Mouse (Mus musculus) ZHBTc4 (cell line): ENCODE results near the gene Acss3.

Experiments
- DNase-seq: peaks from one replicate; pipeline ENCODE4 v3.0.0-alpha.2; 2011; ENCODE audit warnings: low read depth, low spot score

Acss3 gene

GRCm38 (mm10) chr10:107123529-107124335 lies at the start of gene Acss3:
Gene Acss3 (minus strand): TSS chr10:107123668.
- DNase-seq: peak; percentile 52

GRCm38 (mm10) chr10:107172003-107172689 lies 48.7 kb upstream of the Acss3 start:
- DNase-seq: no peak

GRCm38 (mm10) chr10:107166486-107166885 lies 43.0 kb upstream of the Acss3 start:
- DNase-seq: no peak

- no peak for DNase-seq
These were observed 25.3 kb upstream of the Acss3 start for GRCm38 (mm10) chr10:107148759-107149158.

GRCm38 (mm10) chr10:107144016-107144415 lies 20.5 kb upstream of the Acss3 start:
- no peak for DNase-seq

DNA sequence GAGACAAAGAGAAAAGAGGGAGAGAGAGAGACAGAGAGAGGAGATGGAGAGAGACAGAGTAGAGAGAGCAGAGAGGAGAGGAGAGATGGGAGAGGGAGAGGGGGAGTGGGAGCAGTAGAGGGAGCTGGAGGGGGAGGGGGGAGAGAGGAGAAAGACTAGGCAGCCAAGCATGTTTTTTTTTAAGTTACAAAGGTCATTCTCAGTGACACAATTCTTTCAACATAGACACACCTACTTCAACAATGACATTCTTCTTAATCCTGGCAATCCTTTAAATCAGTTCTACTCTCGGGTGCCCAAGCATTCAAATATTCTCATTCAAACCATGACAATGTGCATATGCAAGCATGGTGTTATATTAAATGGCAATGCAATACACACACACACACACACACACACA lies 19.4 kb upstream of the Acss3 start:
- DNase-seq: peak; percentile 4

DNA sequence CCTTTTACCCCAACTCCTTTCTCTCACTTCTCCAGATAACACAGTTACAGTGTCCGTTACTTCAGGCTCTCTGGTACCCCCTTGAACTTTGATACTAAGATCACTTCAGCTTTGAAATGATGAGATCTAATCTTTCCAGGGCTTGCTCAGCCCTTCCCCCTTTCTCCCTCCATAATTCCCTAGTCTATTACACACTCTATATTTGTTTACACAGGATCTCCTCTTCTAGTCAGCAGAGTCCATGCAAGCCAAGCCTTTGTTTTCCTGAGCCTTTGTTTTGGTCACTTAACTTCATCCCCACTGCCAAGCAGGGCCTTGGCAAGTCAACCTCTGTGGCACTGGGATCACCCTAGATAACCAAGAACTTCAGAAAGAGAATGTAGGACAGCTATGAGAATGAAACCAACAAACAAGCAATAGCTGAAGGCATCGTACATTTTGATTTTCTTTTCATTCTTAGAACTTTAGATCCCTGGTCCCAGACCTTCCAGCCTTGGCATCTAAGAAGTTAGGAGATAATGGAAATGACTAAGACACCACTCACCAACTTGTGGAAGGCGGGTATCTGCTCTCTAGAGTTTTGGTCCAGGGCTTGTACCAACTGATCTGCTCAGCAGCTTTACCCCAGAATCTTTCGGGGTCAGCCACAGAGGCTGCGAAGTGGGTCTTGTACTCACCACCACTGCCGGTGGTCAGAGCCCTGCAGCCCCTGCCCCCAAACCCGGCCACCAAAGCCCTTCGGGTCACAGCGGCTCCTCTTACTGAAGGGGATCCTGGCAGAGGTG lies 532 bp downstream of the Acss3 start:
- DNase-seq: no peak

GRCm38 (mm10) chr10:107121301-107121700 lies 2.2 kb downstream of the Acss3 start:
- DNase-seq: no peak

DNA sequence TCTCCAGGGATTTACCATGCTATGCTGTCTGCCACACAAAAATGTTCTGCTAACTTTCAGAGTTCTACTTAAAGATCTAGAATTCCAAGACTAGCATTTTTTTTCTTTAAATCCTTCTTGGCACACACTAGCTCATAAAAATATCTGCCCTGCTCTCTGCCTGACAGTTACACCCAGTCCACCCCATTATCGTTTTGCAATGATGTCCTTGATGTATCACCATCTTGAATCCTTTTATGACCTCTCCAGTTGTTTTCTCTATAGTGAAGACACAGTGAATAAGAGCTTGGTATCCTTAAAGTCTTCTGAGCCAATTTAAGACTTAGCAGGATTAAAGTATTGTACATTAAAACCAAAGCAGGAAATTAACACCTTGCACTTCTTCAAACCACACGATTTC lies 4.3 kb downstream of the Acss3 start:
- no peak for DNase-seq

GRCm38 (mm10) chr10:107116709-107117267 lies 6.7 kb downstream of the Acss3 start:
- no peak for DNase-seq

- no peak for DNase-seq
These were observed 7.4 kb downstream of the Acss3 start for GRCm38 (mm10) chr10:107115930-107116642.

DNA sequence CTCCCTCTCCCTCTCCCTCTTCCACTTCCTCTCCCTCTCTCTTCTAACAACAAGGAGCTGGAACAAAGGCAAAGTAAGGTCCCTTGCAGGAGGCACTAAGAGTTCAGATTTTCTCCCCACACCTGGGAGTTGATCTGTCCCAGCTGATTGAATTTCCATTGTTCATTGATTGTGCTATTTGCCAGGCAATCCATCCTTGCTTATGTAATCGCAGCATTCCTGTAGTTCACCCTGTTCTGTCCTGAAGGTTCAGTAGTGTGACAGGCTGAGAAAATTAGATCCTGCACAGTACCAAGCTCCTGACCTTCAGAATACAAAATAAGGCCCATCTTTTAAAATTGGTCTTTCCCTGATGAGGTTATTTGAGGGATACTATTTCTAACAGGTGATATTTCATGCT lies 8.3 kb downstream of the Acss3 start:
- no peak for DNase-seq

- no peak for DNase-seq
These were observed 29.0 kb downstream of the Acss3 start for GRCm38 (mm10) chr10:107094452-107094851.

DNA sequence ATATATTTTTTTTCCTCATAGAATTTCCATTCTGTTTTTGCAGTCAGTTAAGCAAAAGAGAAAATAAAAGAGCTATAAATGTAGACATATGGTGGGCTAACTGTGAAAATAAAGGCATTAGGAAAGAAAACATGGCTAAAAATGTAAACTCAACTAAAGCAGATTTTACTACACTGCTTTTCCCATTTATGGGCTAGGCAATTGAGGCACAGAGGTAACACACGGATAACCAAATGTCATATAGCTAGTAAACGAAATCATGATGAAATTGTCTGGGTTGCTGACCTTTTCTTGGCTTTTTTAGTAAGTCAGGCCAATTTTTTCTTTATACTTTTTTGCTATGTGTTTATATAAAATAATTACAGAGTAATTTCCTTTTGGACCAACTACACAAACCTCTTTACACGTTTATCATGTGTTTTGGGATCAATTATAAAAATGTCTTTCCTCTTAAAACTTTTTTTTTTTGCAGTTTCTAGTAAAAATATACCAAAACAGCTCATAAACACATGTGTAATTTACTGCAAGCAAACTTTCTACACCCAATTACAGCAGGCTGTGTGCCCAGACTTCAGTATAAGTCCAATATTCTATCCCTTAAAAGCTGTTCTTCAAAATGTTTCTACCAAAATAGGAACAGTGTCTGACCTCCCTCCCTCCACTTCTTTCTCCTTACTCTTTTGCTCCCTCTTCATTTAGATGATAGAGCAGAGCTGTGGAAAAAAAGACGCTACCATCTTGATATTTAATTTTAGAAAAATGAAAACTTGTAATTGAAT lies 69.4 kb downstream of the Acss3 start:
- no peak for DNase-seq

GRCm38 (mm10) chr10:107050489-107050888 lies 73.0 kb downstream of the Acss3 start:
- no peak for DNase-seq

- no peak for DNase-seq
These were observed 80.8 kb downstream of the Acss3 start for GRCm38 (mm10) chr10:107042656-107043055.

DNA sequence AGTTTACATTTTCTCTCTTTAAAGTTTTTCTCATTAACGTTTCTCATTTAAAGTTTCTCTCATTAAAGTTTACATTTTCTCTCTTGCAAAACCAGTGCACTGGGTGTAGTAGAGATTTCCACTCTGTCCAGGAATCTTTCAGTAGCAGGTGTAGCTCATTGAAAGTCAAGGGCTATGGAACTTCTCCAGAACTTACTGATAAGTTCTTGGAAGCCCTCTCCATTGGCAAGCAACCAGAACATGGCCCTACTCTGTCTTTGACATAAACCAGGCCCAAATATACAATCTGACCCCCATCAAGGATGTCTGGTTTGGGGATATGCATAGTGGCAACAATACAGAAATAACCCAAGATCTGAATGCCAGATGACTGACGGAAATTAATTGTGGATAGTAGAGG lies 82.6 kb downstream of the Acss3 start:
- DNase-seq: no peak

DNA sequence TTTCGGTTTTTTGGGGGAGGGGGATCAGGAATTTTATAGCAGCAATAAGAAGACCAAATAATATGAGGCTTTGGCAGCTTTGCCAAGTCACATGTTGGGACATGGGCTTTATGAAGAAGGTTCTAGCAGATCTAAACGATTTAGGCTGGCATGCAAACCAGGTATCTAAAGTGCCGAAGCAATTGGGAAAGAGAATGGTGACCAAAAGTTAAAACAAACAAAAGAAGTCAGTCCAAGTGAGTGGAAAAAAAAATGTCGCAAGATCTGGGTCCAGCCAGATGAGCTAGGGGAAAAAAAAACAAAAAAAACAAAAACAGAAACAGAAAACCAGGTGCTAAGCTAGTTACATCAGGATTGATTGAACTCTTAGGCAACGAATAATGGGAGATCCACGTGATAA lies 83.1 kb downstream of the Acss3 start:
- DNase-seq: no peak

- DNase-seq: no peak
These were observed 84.3 kb downstream of the Acss3 start for GRCm38 (mm10) chr10:107039211-107039610.

DNA sequence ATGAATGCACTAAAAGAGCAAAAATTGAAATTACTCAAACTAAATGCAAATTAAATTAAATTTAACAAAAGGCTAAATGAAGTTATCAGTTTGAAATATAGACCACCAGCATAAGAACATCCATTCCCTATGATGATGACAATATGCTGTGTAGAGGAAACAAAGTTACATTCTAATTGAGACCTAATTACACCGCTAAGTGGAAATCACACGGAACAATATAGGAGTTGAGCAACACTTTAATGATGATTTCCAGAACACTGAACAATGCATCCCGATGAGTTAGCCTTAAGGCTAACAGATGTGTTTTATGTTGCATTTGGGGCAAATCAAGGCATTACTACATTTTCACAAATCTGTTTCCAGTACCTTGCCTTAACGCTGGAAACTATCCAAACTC lies 99.2 kb downstream of the Acss3 start:
- DNase-seq: no peak

GRCm38 (mm10) chr10:107021118-107021517 lies 102.3 kb downstream of the Acss3 start:
- no peak for DNase-seq
